Mouse (Mus musculus) CD4-positive helper T cell, adult 2 months (primary cell): ENCODE data around the gene Igf2r.

ENCODE experiments used
- DNase-seq: peaks from one replicate; pipeline ENCODE4 v3.0.0-alpha.2; 2012; ENCODE audit warnings: low read depth, missing footprints, low spot score

Gene Igf2r

DNA sequence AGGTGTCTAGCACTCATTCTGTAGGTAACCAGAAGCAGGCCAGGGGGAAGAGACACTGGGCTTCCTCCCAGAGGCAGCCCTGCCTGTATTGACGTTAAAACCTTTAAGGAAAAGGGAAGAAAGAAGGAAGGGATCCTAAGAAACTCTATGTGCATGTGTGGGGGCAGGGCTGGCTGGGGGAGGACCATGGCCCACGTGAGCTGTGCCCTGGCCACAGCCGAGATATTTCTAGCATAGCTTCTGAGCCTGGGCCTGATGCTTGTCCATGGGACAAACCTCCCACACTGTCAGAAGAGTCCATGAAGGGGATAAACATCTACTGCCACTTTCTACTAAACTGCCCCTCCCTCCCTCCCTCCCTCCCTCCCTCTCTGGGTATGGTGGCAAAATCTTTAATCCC, 95.6 kb downstream of the Igf2r start:
- no peak for DNase-seq

DNA sequence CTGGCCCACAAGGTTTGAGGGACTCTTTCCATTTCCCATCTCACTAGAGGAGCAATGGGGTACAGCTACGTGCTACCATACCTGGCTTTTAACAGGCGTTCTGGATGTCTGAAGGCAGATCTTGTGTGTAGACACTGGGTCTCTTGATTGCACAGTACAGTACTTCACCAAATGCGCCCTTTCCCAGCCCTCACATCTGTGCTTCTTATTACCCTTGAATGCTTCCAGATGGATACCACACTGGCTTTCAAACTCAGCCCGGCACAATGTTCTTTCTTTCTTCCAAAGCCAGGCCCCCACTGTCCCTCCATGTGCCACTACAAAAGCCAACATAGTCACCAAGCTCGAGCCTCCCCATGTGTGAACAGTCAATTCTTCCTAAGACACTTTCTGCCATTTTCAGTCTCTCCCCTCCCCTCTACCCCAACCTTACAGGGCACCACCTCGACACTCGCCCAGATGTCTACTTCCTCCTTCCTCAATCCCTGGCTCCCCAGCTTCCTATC, 97.1 kb downstream of the Igf2r start:
- DNase-seq: no peak

DNA sequence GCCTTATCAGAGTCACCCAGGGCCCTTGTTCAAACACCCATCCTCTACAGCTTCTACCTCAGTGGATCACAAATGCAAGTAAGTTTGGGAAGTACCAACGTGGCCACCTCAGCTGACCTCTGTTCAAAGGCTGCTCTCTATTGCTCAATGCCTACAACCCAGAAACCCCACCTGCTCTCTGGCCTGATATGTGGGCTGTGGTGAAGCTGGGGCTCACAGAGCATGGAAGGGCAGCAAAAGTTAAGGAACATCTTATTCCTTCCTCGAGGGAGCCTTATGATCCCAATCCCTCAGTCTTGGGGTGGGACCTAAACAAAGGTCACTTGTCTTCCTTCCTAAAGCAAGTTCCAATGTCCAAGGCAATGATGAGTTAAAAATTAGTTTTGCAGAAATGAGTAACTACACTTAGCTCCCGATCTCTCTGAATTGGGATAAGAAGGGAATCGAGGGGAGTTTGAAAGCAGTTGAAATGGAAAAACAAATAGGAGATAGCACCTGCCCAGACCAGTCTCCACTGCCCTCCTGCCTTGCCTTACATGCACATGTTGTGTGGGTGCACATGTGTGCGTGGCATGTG, 98.3 kb downstream of the Igf2r start:
- DNase-seq: no peak

GRCm38 (mm10) chr17:12669363-12669679, 100.1 kb downstream of the Igf2r start:
- DNase-seq: no peak

DNA sequence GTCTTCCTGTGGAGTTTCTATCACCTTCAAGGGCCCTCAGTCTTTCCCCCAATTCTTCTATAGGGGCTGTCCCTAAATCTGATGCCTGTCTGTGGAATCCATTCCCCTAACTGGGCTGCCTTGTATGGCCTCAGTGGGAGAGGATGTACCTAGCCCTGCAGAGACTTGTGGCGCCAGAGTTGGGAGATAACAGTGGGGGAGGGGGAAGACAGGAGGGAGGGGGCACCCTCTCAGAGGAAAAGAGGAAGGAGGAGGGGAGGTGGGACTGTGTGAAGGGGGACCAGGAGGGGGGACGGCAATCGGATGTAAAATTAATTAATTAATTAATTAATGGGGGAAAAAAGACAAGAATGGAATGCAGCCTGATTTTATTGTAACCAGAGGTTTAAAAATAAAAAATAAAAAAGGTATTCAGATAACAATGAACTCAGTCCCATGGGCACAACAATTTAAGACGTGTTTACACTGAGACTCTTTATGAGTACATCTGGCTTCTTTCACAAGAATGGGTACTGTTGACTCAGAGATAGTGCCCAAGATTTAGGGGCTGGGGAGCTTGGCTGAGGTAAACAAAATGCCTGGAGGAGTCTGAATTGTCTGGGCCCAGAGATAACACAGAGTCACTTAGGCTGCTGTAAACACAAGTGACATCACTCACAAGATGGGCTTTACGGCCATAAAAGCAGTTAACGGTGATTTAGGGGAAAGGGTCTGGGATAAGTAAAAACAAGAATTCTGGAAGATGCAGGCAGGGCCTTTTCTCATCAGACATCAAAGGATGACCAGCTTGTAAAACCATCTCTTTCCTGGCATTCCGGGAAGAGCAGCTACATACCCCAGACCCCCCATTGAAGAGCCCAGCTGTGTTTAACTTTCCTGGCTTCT, 100.7 kb downstream of the Igf2r start:
- no peak for DNase-seq

DNA sequence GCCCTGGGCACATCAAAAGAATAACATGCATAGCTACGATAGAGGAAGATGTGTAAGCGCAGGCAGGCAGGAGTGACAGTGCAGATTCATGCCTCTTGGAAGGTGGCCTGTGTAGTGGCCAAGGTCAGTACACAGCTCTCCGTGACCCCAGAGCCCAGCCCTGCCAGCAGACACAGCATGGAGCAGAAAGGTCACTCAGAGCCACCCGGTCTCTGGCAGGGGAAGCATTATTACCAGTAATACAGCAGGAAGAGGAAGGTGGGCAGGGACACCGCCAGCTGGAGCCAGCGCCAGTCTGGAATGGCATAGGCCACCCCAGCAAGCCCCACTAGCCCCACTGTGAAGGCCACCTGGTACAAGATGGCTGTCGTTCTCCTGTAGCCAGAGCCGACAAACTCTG, 105.3 kb downstream of the Igf2r start:
- DNase-seq: no peak

DNA sequence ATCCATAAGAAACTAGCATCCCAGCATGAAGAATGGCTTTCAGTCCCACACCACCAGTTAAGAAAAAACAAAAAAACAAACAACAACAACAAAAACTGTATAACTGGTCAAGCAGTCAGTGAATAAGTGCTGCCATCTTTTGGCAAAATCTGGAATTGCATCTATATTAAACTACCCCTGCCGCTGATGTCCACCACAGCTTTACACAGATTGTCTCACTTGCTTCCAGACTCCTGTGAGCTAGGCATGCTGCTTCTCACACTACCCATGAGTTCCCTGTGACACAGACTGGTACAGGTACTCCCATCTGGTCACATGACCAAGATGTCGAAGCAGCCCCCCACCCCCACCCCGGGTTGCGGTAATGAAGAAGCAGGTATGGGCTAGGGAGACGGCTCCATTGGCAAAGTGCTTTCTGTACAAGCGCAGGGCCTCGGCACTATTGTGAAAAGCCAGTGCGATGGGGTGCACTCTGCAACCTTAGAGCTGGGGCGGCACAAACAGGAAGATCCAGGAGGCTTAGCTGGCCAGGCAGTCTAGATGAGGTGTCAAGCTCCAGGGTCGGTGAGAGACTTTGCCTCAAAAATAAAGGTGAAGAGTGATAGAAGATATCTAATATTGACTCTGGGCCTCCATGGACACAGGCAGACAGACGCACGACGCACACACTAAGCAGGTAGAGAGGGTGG, 108.7 kb downstream of the Igf2r start:
- peak; percentile 37 for DNase-seq

DNA sequence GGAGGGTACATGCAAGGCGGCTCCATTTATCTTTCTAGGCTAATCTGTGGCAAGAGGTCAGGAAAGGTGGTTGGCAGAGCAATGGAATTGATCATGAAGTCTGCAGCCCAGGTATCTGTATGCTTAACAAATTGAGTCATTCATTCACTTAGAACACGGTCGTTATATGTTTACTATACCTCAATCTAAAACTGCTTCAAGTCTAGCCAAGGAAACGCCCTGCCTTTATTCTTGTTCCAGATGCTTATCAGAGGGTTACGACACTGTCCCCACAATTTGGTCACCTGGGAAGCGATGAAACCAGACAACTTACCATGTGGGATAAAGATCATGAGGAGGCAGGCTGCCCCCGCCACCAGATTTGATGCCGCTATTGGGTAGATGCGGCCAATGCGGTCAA, 110.2 kb downstream of the Igf2r start:
- DNase-seq: no peak

- DNase-seq: no peak
Measured at GRCm38 (mm10) chr17:12658784-12659183, 110.7 kb downstream of the Igf2r start.

DNA sequence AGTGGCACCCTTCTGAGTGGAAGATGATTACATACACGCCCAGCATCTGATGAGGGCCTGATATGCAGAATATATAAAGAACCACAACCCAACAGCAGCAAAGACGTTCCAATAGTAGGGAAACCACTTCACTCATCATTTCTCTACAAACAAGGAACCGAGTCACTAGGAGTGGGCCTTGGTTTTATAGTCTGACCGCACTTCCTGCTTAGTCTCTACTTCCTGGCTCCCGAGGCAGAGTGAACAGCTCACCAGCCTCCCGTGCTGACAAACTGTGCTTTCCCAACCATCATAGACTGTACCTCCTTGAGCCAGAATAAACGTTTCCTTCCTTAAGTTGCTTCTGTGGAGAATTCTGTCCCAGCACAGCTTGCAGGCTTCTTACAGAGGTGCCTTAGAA, 113.6 kb downstream of the Igf2r start:
- DNase-seq: peak; percentile 67

- DNase-seq: no peak
Measured at GRCm38 (mm10) chr17:12654061-12654460, 115.4 kb downstream of the Igf2r start.

DNA sequence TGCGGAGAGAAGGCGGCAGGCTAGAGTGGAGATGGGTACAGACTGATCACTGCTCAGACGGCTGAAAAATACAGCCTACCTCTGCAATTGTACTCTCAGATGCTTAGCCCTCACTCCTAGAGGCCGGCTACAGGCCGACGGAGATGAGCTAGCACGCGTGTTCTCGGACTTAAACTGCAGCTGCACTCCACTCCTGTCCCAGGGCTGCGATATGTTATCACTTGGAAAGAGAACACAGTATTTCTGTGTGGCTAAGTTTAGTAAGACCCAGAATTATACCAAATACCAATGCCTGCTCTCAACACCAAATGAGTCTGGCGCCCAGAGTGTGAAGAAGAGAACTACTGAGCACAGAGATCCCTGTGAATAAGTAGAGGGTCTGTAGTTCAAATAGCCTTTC, 116.9 kb downstream of the Igf2r start:
- no peak for DNase-seq

- DNase-seq: no peak
Measured at GRCm38 (mm10) chr17:12645461-12645860, 124.0 kb downstream of the Igf2r start.

GRCm38 (mm10) chr17:12641087-12641486, 128.4 kb downstream of the Igf2r start:
- DNase-seq: no peak

GRCm38 (mm10) chr17:12639585-12639984, 129.9 kb downstream of the Igf2r start:
- DNase-seq: no peak

- DNase-seq: no peak
Measured at GRCm38 (mm10) chr17:12634814-12635213, 134.7 kb downstream of the Igf2r start.
